Mouse (Mus musculus): ENCODE measurements around the gene Plcb4.
"Not testable (repeated sequence)": the region's sequence is repeated elsewhere in the genome, so short reads cannot be mapped to it uniquely, and the experiment has no call there.

DNA sequence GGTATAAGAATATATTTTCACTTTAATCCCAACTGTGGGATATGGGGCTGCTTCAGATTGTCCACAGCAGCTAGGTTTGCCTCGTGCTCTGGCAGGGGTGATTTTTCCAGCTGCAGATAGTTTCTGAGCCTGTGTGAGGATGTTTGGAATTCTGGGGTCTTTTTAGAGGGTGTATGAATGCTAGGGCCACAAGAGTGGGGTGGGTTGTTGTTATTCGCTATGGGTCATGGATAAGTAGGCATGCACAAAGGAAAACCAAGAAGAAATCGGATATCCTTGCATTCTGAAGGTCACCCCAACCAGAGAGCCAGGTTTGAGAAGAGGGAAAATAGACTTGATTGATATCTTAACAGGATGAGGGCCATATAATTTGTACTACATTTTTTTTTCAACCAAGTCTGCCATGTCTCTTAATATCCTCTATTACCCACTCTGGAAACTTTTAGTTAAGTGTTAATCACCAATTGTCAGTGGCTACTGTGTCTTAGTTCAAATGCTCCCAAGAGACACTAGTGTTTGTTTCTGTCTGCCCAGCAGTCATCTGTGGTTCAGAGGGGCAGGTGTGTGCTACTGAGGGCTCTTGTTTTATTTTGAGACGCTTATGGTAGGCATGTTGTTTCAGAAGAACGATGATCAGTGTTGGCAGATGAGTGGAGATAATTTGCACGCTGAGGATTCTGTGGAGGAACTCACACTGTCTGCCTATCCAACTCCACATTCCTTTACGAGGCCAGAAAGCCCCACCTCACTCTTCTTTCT is 79.4 kb downstream of the Plcb4 start:
- not testable (repeated sequence) for TF ChIP-seq CTCF (conservative IDR thresholded peaks at IDR 0.05 in 1 of 2, IDR thresholded peaks at IDR 0.05 in 1 of 2; ENCODE audit: low read depth in 2 of 2, low read length in 2 of 2); USF1 (IDR thresholded peaks at IDR 0.05; ENCODE audit: low read depth, low read length); POLR2A (IDR thresholded peaks at IDR 0.05; ENCODE audit: low read depth, low read length); ZMIZ1 (IDR thresholded peaks at IDR 0.05; ENCODE audit: low read depth, low read length); MAZ (IDR thresholded peaks at IDR 0.05; ENCODE audit: low read depth, low read length); MAFK (IDR thresholded peaks at IDR 0.05; ENCODE audit: insufficient replicate concordance, low read length); IRF4 (IDR thresholded peaks at IDR 0.05; ENCODE audit: low read depth, low read length); GABPA (IDR thresholded peaks at IDR 0.05; ENCODE audit: insufficient replicate concordance, low read depth, low read length); TBP (conservative IDR thresholded peaks at IDR 0.05; ENCODE audit: low read depth, low read length); EP300 (IDR thresholded peaks at IDR 0.05; ENCODE audit: low read length); SMC3 (IDR thresholded peaks at IDR 0.05; ENCODE audit: low read depth, low read length)

Data from CH12.LX (cell line).